Mouse (Mus musculus) C2C12 (cell line): Measurements from ENCODE around the gene Bckdha.

Experiments used
- CEBPB ChIP-seq: IDR thresholded peaks from one replicate; pipeline ENCODE4 v1.6.1; 2011; ENCODE audit warnings: low read depth, mild to moderate bottlenecking, control low read depth, moderate library complexity
- CTCF ChIP-seq: IDR thresholded peaks from one replicate; pipeline ENCODE4 v1.5.1; 2011; ENCODE audit not compliant: control insufficient read depth, insufficient read depth, insufficient read length
- MAX ChIP-seq: IDR thresholded peaks from one replicate; pipeline ENCODE4 v1.6.1; 2011; ENCODE audit warnings: mild to moderate bottlenecking, control low read depth
- MYOD1 ChIP-seq: IDR thresholded peaks from one replicate; pipeline ENCODE4 v1.6.1; 2011; ENCODE audit warnings: low read depth; ENCODE audit not compliant: control insufficient read depth, insufficient read length
- USF1 ChIP-seq: IDR thresholded peaks from one replicate; pipeline ENCODE4 v1.6.1; 2011; ENCODE audit warnings: low read depth, mild to moderate bottlenecking, control low read depth, moderate library complexity

DNA sequence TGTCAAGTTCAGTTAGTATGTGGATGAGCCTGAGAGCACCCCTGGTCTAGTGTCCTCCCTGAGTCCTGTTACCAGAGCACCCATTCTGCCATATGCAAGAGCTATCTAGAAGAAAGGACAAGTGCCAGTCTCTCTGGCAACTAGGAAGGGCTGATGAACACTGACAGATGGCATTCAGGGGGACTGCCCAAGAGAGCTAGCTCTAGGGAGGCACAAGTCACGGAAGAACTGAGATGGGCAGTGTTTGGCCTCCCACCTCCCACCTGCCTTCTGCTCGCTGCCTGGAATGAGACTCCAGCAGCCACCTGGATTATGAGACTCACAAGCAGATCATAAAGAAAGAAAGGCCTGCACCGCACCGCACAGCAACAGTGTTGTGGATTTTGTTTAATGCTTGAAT is 19.0 kb downstream of the Bckdha start:
- TF ChIP-seq CTCF (no peak), MAX (no peak), CEBPB (no peak), MYOD1 (no peak), USF1 (no peak)
